Mouse (Mus musculus) intestine, embryonic 14.5 days (tissue): ENCODE data around the gene Lrwd1. TPM values are rescaled to one million over a fixed set of nuclear protein-coding genes. Genes with fewer than 3 reads are reported as not detected.
"Not testable (repeated sequence)": the region's sequence is repeated elsewhere in the genome, so short reads cannot be mapped to it uniquely, and the experiment has no call there.

Source experiments
- ATAC-seq: fragments of 200-750 bp; cut with Nextera tagmentation; replicated peaks from 2 replicates; pipeline ENCODE4 v1.8.0; 2017; ENCODE audit warnings: low read depth, moderate number of reproducible peaks, moderate TSS enrichment, moderate library complexity; ENCODE audit not compliant: low FRiP score, low TSS enrichment
- DNase-seq: peaks from one replicate; pipeline ENCODE4 v3.0.0-alpha.2; 2018; ENCODE audit warnings: low spot score
- H3K27ac ChIP-seq: fragments of 300-500 bp; sonication (generic); 2 replicates; pipeline ENCODE4 v1.5.1; 2014; ENCODE audit warnings: low read depth, mild to moderate bottlenecking, control low read depth
- H3K27me3 ChIP-seq: fragments of 300-500 bp; sonication (generic); replicated peaks from 2 replicates; pipeline ENCODE4 v1.6.1; 2014; ENCODE audit warnings: low read length, control low read depth; ENCODE audit not compliant: control insufficient read depth, insufficient read depth
- H3K36me3 ChIP-seq: fragments of 300-500 bp; sonication (generic); 2 replicates; pipeline ENCODE4 v1.6.1; 2014; ENCODE audit warnings: low read length, control low read depth; ENCODE audit not compliant: control insufficient read depth, insufficient read depth
- H3K4me1 ChIP-seq: fragments of 300-500 bp; sonication (generic); replicated peaks from 2 replicates; pipeline ENCODE4 v1.6.1; 2014; ENCODE audit warnings: low read length, control low read depth, mixed read lengths; ENCODE audit not compliant: control insufficient read depth, insufficient read depth
- H3K4me2 ChIP-seq: fragments of 300-500 bp; sonication (generic); 2 replicates; pipeline ENCODE4 v1.6.1; 2014; ENCODE audit warnings: low read length
- H3K4me3 ChIP-seq: fragments of 300-500 bp; sonication (generic); 2 replicates; pipeline ENCODE4 v1.5.1; 2014; ENCODE audit warnings: low read depth, low read length, control low read depth, mixed read lengths
- H3K9ac ChIP-seq: fragments of 300-500 bp; sonication (generic); 2 replicates; pipeline ENCODE4 v1.6.1; 2014; ENCODE audit warnings: mild to moderate bottlenecking, low read length
- H3K9me3 ChIP-seq: fragments of 300-500 bp; sonication (generic); 2 replicates; pipeline ENCODE4 v1.6.1; 2016; ENCODE audit warnings: low read length, control low read depth; ENCODE audit not compliant: control insufficient read depth
- WGBS: fragments of 180-500 bp; shearing (Covaris S2); extraction: QIAGEN DNeasy Blood & Tissue Kit; methylation state at CpG from one replicate; pipeline ENCODE4 v1.1.7; 2014; 5-methylcytosine and 5-hydroxymethylcytosine counted together
- polyA plus RNA-seq: library from polyadenylated mRNA; unstranded; fragments of >200 nt; fragmentation: Nextera tagmentation; extraction: Ambion mirVana; gene quantifications from 2 replicates; pipeline ENCODE4 v1.2.1, GENCODE M21; 2014

Lrwd1 gene
- polyA plus RNA-seq, 1 experiment from 2014 or later, result 33.7 TPM

- not testable (repeated sequence) for DNase-seq, H3K9me3 ChIP-seq, ATAC-seq, H3K9ac ChIP-seq, H3K4me1 ChIP-seq, H3K4me2 ChIP-seq, H3K4me3 ChIP-seq, H3K27ac ChIP-seq, H3K36me3 ChIP-seq, H3K27me3 ChIP-seq
- 86% methylated on average over 10 of the region's 12 CpGs for WGBS
These were observed 24.2 kb upstream of the Lrwd1 start for GRCm38 (mm10) chr5:136160084-136160483.

DNA sequence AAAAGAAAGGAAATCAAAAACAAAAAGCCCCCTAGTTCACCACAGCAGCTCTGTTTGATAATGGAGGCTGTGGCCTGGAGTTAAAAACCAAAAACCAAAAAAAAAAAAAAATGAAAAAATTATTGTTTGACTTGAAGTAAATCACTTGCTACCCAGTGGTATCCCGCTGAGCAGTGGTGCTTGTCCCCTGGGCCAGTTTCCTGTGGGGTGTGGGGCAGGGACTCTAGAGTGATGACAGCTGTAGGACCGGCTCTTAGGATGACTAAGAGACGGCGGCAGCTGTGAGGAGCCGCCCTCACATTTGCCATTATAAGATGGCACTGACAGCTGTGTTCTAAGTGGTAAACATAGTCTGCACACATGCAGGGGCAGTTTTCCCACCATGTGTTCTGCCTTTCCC, 19.5 kb upstream of the Lrwd1 start:
- Histone ChIP-seq H3K36me3 (no peaks in the 10 kb centered on the region), H3K27ac (no peak overlapping the region), H3K4me1 (no peaks in the 10 kb centered on the region), H3K9me3 (no peaks in the 10 kb centered on the region), H3K9ac (no peak overlapping the region), H3K4me3 (no peak overlapping the region), H3K4me2 (no peak overlapping the region), H3K27me3 (no peaks in the 10 kb centered on the region)
- ATAC-seq (no peak), DNase-seq (no peak)
- 83% methylated on average over 5 of the region's 5 CpGs for WGBS

DNA sequence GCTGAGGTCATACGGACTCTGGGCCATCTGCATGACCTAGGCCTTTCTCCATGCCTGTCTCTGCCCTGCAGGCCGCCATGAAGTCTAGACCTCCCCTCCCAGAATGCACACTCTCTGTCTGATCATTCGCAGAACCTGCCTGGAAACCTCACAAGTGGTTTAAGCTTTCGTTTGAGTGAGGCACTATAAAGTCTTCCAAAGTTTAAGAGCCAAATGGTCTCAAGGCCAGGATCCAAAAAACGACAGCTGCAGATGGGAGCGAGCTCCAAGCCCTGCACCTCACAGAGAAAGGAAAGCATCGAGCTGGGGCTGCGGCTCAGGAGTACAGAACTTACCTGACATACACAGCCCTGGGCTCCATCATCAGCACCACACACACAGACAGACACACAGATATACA, 16.5 kb upstream of the Lrwd1 start:
- DNase-seq (no peak), ATAC-seq (no peak)
- H3K27ac ChIP-seq, result no peak overlapping the region
- no peak overlapping the region for H3K4me3 ChIP-seq
- 79% methylated on average over 8 of the region's 8 CpGs for WGBS
- no peak overlapping the region for H3K9ac ChIP-seq
- H3K36me3 ChIP-seq, result no peaks in the 10 kb centered on the region
- no peaks in the 10 kb centered on the region for H3K9me3 ChIP-seq
- no peak overlapping the region for H3K4me2 ChIP-seq
- no peaks in the 10 kb centered on the region for H3K4me1 ChIP-seq
- H3K27me3 ChIP-seq, result no peaks in the 10 kb centered on the region

DNA sequence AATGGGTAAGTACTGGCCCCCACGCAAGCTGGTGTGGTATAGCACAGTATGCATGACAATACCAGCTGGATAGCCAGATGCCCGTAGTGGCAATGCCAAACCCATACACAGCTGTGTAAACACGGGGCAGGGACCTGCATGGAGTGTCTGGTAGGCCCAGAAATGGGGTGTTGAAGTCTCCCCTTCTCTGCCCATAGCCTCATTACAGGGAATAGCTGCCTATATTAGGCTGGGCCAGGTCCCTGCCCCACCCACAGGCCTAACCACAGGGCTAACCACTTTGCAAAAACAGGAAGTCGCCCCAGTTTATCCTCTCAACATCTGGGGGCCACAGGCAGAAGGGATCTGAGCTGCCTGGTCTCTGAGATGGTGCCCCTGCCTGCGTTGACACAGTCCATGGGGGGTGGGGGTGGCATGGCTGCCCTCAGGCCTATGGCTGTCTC, 13.3 kb upstream of the Lrwd1 start:
- H3K9me3 ChIP-seq, DNase-seq: not testable (repeated sequence)

DNA sequence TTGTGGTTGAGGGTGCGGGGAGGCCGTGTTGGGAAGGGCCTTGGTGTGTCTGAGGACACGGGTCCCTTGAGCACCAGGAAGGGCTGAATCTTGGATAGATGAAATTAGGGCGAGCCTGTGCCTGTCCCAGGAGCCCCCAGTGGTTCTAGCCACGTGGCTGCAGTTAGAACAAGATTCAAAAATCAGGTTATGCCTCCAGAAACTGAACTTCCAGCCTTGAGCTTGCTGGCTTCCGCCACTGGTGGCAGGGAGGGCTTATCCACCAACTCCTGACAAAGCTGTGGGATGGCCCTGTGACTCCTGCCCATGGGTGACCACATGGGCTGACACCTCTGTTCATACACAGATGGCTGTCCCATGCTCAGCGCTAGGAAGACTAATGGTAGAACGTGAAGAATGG, 11.8 kb upstream of the Lrwd1 start:
- Histone ChIP-seq H3K27me3 (no peaks in the 10 kb centered on the region), H3K4me1 (peaks cover 4% of the 10 kb centered on the region; the same call in 1 of the 2 replicates), H3K4me2 (no peak overlapping the region), H3K4me3 (no peak overlapping the region), H3K36me3 (no peaks in the 10 kb centered on the region), H3K9ac (no peak overlapping the region), H3K27ac (no peak overlapping the region), H3K9me3 (no peaks in the 10 kb centered on the region)
- 72% methylated on average over 8 of the region's 8 CpGs for whole genome bisulfite sequencing
- ATAC-seq, result no peak
- no peak for DNase-seq

More for the DNA sequence above, 13.3 kb upstream of the Lrwd1 start:
- H3K27ac ChIP-seq, H3K4me3 ChIP-seq, H3K4me1 ChIP-seq, H3K27me3 ChIP-seq, H3K4me2 ChIP-seq, H3K9ac ChIP-seq, H3K36me3 ChIP-seq, ATAC-seq: not testable (repeated sequence)
- WGBS, result 72% methylated on average over 5 of the region's 5 CpGs

DNA sequence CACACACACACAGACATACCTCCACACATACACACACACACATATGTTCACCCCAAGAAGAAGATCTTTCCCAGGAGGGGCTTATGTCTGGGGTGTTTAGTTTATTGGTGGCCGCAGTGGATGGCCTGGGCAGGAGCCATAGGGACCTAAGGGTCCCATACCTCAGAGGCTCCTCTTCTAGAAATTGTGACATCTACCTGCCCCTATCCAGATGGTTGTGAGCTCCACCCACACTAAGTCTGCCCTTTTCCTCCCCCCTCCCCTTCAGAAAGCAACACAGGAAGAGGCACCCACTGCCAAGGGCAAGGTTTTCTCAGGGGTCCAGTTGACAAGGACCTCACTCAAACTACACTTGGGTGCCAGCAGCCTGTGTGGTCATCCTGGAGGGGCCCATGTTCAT, 11.1 kb upstream of the Lrwd1 start:
- no peak for ATAC-seq
- no peak overlapping the region for H3K9ac ChIP-seq
- H3K9me3 ChIP-seq, result no peaks in the 10 kb centered on the region
- no peaks in the 10 kb centered on the region for H3K27me3 ChIP-seq
- DNase-seq, result no peak
- H3K4me1 ChIP-seq, result peaks cover 4% of the 10 kb centered on the region; the same call in 1 of the 2 replicates
- WGBS, result 95% methylated on average over 1 of the region's 1 CpGs
- no peak overlapping the region for H3K27ac ChIP-seq
- H3K4me3 ChIP-seq, result no peak overlapping the region
- H3K36me3 ChIP-seq, result peaks cover 4% of the 10 kb centered on the region
- H3K4me2 ChIP-seq, result no peak overlapping the region

- Histone ChIP-seq H3K9ac (no peak overlapping the region), H3K9me3 (no peaks in the 10 kb centered on the region), H3K4me2 (no peak overlapping the region), H3K27me3 (no peaks in the 10 kb centered on the region), H3K36me3 (peaks cover 25% of the 10 kb centered on the region), H3K4me1 (peaks cover 4% of the 10 kb centered on the region; the same call in 1 of the 2 replicates), H3K4me3 (no peak overlapping the region), H3K27ac (no peak overlapping the region)
- 40% methylated on average over 12 of the region's 12 CpGs for WGBS
- DNase-seq (no peak), ATAC-seq (no peak)
These were observed 8.9 kb upstream of the Lrwd1 start for GRCm38 (mm10) chr5:136144606-136145430.

- H3K4me2 ChIP-seq, result no peak overlapping the region
- H3K4me1 ChIP-seq, result peaks cover 4% of the 10 kb centered on the region; the same call in 1 of the 2 replicates
- no peaks in the 10 kb centered on the region for H3K27me3 ChIP-seq
- H3K4me3 ChIP-seq, result no peak overlapping the region
- 0 out of 2 replicates have a peak, but pooled peaks have one; percentile 34 for ATAC-seq
- H3K9me3 ChIP-seq, result no peaks in the 10 kb centered on the region
- H3K27ac ChIP-seq, result no peak overlapping the region
- 88% methylated on average over 6 of the region's 6 CpGs for WGBS
- DNase-seq, result no peak
- no peak overlapping the region for H3K9ac ChIP-seq
- peaks cover 41% of the 10 kb centered on the region for H3K36me3 ChIP-seq
These were observed 7.4 kb upstream of the Lrwd1 start for GRCm38 (mm10) chr5:136143161-136143755.
